38 mouse cellular contexts compared by ENCODE assay signal in the genomic region with DNA sequence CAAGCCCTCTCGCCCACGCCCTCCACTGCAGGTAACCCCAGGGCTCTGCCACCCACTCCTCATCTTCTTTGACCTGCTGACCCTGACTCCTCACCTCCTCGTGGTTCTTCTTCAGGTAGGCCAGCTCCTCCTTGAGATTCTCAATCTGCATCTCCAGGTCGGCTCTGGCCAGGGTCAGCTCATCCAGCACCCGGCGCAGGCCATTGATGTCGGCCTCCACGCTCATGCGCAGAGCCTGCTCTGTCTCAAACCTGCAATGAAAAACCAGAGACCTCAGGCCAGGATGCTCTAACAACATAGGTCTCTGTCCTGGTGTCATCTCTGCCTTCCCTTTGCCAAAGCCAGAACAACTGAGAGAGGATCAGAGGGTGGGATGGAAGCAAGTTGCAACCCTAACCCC. TPM values are rescaled to one million over a fixed set of nuclear protein-coding genes. Genes with fewer than 3 reads are reported as not detected.
"Had no signal": no experiment of that assay in that cellular context is flagged by ENCODE, and none has a peak within 500 bp of the region (broad histone marks: within the 10 kb centered on the region; RNA-seq: fewer than 3 reads in every experiment).

No protein-coding gene starts in this region.

- ATAC-seq: hindbrain, embryonic 16.5 days; inflammation-experienced regulatory T-cells, adult 6 months; intestine, embryonic 15.5 days; intestine, postnatal 0 days had no signal

- H3K9ac ChIP-seq: heart, embryonic 13.5 days; heart, embryonic 15.5 days; hindbrain, embryonic 12.5 days; hindbrain, embryonic 14.5 days; intestine, embryonic 15.5 days; limb, embryonic 12.5 days; liver, embryonic 13.5 days; liver, embryonic 15.5 days had no signal

- H3K4me2 ChIP-seq: heart, embryonic 11.5 days; heart, embryonic 13.5 days; heart, embryonic 15.5 days; hindbrain, embryonic 12.5 days; hindbrain, embryonic 14.5 days; intestine, embryonic 15.5 days; limb, embryonic 12.5 days; liver, embryonic 11.5 days; liver, embryonic 13.5 days; liver, embryonic 15.5 days had no signal

- H3K27me3 ChIP-seq: hindbrain, embryonic 12.5 days; intestine, embryonic 15.5 days; liver, embryonic 13.5 days; liver, embryonic 15.5 days had no signal

- H3K4me3 ChIP-seq: gastrocnemius, adult 2 months; heart, adult 2 months; heart, embryonic 13.5 days; heart, embryonic 15.5 days; hindbrain, embryonic 10.5 days; hindbrain, embryonic 12.5 days; intestine, embryonic 15.5 days; layer of hippocampus, adult 2 months; left cerebral cortex, adult 2 months; limb, embryonic 10.5 days; limb, embryonic 12.5 days; liver, embryonic 13.5 days; liver, embryonic 15.5 days had no signal

- H3K36me3 ChIP-seq: heart, embryonic 13.5 days; heart, embryonic 15.5 days; hindbrain, embryonic 10.5 days; hindbrain, embryonic 12.5 days; intestine, embryonic 15.5 days; limb, embryonic 10.5 days; limb, embryonic 12.5 days; liver, embryonic 13.5 days; liver, embryonic 15.5 days had no signal

- DNase-seq: gastrocnemius, adult 2 months; gastrocnemius, postnatal 10 days; gastrocnemius, postnatal 25 days; heart, adult 2 months; heart, postnatal 4 days; kidney, adult 18-20 months; kidney, adult 8-10 months; kidney, postnatal 10 days; kidney, postnatal 25 days; kidney, postnatal 4 days; liver; liver, embryonic 13.5 days had no signal

- H3K27ac ChIP-seq: gastrocnemius, adult 2 months; heart, adult 2 months; heart, embryonic 13.5 days; heart, embryonic 15.5 days; hindbrain, embryonic 10.5 days; hindbrain, embryonic 12.5 days; hindbrain, embryonic 14.5 days; intestine, embryonic 15.5 days; layer of hippocampus, adult 2 months; left cerebral cortex, adult 2 months; limb, embryonic 10.5 days; limb, embryonic 12.5 days; liver, embryonic 13.5 days; liver, embryonic 15.5 days had no signal

- H3K4me1 ChIP-seq: hindbrain, embryonic 12.5 days; intestine, embryonic 15.5 days; liver, embryonic 13.5 days; liver, embryonic 15.5 days had no signal

- H3K9me3 ChIP-seq: heart, embryonic 13.5 days; heart, embryonic 15.5 days; hindbrain, embryonic 10.5 days; hindbrain, embryonic 12.5 days; intestine, embryonic 15.5 days; limb, embryonic 10.5 days; limb, embryonic 12.5 days; liver, embryonic 13.5 days; liver, embryonic 15.5 days had no signal

RNA-seq across cellular contexts. Expression of a gene that starts 1.8 kb away (rescaled TPM):
- total RNA-seq: gastrocnemius, adult 2 months; gastrocnemius, postnatal 25 days; granulocyte monocyte progenitor cell, adult 5-6 weeks; heart, adult 2 months; heart, postnatal 25 days; layer of hippocampus, adult 2 months; layer of hippocampus, postnatal 10 days; layer of hippocampus, postnatal 25 days; left cerebral cortex, adult 2 months; left cerebral cortex, postnatal 14 days; left cerebral cortex, postnatal 36 days had no signal

RNA-seq across cellular contexts. Expression of a gene that starts 10.4 kb away (rescaled TPM):
- total RNA-seq: gastrocnemius, adult 2 months; gastrocnemius, postnatal 10 days; gastrocnemius, postnatal 25 days; granulocyte monocyte progenitor cell, adult 5-6 weeks; heart, adult 2 months; heart, postnatal 25 days; heart, postnatal 4 days; layer of hippocampus, adult 2 months; layer of hippocampus, postnatal 10 days; layer of hippocampus, postnatal 25 days; left cerebral cortex, adult 2 months; left cerebral cortex, postnatal 14 days; left cerebral cortex, postnatal 36 days had no signal
- polyA plus RNA-seq: heart, adult 2 months; heart, embryonic 11.5 days; heart, embryonic 13.5 days; heart, embryonic 15.5 days; heart, postnatal 0 days; hindbrain, embryonic 10.5 days; hindbrain, embryonic 12.5 days; hindbrain, embryonic 14.5 days; hindbrain, embryonic 16.5 days; inflammation-experienced regulatory T-cells, adult 6 months; intestine, embryonic 15.5 days; intestine, postnatal 0 days; kidney, embryonic 14.5 days; kidney, embryonic 16.5 days; limb, embryonic 10.5 days; limb, embryonic 12.5 days; liver, embryonic 11.5 days; liver, embryonic 13.5 days; liver, embryonic 15.5 days had no signal

RNA-seq across cellular contexts. Expression of a gene that starts 10.6 kb away (rescaled TPM):
- total RNA-seq: gastrocnemius, adult 2 months; gastrocnemius, postnatal 10 days; gastrocnemius, postnatal 25 days; gastrocnemius, postnatal 4 days; granulocyte monocyte progenitor cell, adult 5-6 weeks; heart, adult 2 months; heart, postnatal 25 days; heart, postnatal 4 days; layer of hippocampus, adult 2 months; layer of hippocampus, postnatal 10 days; layer of hippocampus, postnatal 25 days; left cerebral cortex, adult 2 months; left cerebral cortex, postnatal 14 days; left cerebral cortex, postnatal 36 days had no signal
- polyA plus RNA-seq: heart, adult 2 months; heart, embryonic 13.5 days; heart, embryonic 15.5 days; heart, postnatal 0 days; hindbrain, embryonic 10.5 days; hindbrain, embryonic 12.5 days; hindbrain, embryonic 14.5 days; hindbrain, embryonic 16.5 days; inflammation-experienced regulatory T-cells, adult 6 months; intestine, embryonic 15.5 days; kidney, embryonic 14.5 days; kidney, embryonic 16.5 days; limb, embryonic 10.5 days; limb, embryonic 12.5 days; liver, embryonic 11.5 days; liver, embryonic 13.5 days; liver, embryonic 15.5 days had no signal

RNA-seq across cellular contexts. Expression of a gene that starts 51.7 kb away (rescaled TPM):
- total RNA-seq: gastrocnemius, adult 2 months; gastrocnemius, postnatal 10 days; gastrocnemius, postnatal 25 days; granulocyte monocyte progenitor cell, adult 5-6 weeks; layer of hippocampus, adult 2 months; layer of hippocampus, postnatal 25 days; left cerebral cortex, adult 2 months; left cerebral cortex, postnatal 14 days; left cerebral cortex, postnatal 36 days had no signal
- polyA plus RNA-seq: inflammation-experienced regulatory T-cells, adult 6 months; kidney, embryonic 14.5 days had no signal
